Mouse (Mus musculus): ENCODE data around the gene Enox1. TPM values are rescaled to one million over a fixed set of nuclear protein-coding genes. Genes with fewer than 3 reads are reported as not detected.

The Enox1 gene
- total and polyA plus RNA-seq, 3 experiments: not detected

- dilution Hi-C loops (cut with MboI; ENCODE audit: extremely low pct_ligation_motif_present, extremely low pct_unique_long_range_greater_than_20kb, low sequenced_read_pairs) (no loop called here), in situ Hi-C loops (cut with MboI; ENCODE audit: low pct_ligation_motif_present, low pct_unique_long_range_greater_than_20kb, low sequenced_read_pairs) (loop anchor here (5.0 to 25.0 kb wide), 5 partner anchors 109 to 1146 kb away; no protein-coding TSS in a partner anchor)
- H3K36me3 ChIP-seq (replicated peaks in 1 of 2; ENCODE audit: control insufficient read depth in 1 of 2, insufficient read depth in 1 of 2, low read length in 1 of 2): no peaks in the 10 kb centered on the region
- H3K27me3 ChIP-seq (replicated peaks): no peaks in the 10 kb centered on the region
- H3K27ac ChIP-seq (ENCODE audit: insufficient read depth, low read depth): no peak overlapping the region
- DNase-seq (ENCODE audit: extremely low read depth): peak; percentile 89
- peak overlapping the region; percentile 59 for H3K9ac ChIP-seq (ENCODE audit: insufficient read depth, low read depth)
- peak overlapping the region; percentile 94 for H3K4me2 ChIP-seq (ENCODE audit: insufficient read depth, low read depth, poor library complexity, severe bottlenecking)
- TF ChIP-seq ZKSCAN1 (IDR thresholded peaks at IDR 0.05; ENCODE audit: borderline replicate concordance, low read depth, low read length) (no peak), IRF4 (IDR thresholded peaks at IDR 0.05; ENCODE audit: low read depth, low read length) (no peak), NRF1 (IDR thresholded peaks at IDR 0.05; ENCODE audit: low read depth, low read length) (no peak), USF1 (IDR thresholded peaks at IDR 0.05; ENCODE audit: low read depth, low read length) (no peak), MAZ (IDR thresholded peaks at IDR 0.05; ENCODE audit: low read depth, low read length) (no peak), NELFE (IDR thresholded peaks at IDR 0.05; ENCODE audit: low read depth, low read length) (no peak), BHLHE40 (IDR thresholded peaks at IDR 0.05; ENCODE audit: low read depth, low read length) (peak; percentile 53; the same call in 1 of the 2 replicates), UBTF (IDR thresholded peaks at IDR 0.05; ENCODE audit: low read depth, low read length) (no peak), CHD1 (IDR thresholded peaks at IDR 0.05; ENCODE audit: low read depth, low read length) (no peak), JUND (conservative IDR thresholded peaks at IDR 0.05; ENCODE audit: low read depth, low read length) (0 out of 2 replicates have a peak, but pooled peaks have one; percentile 12), MYC (IDR thresholded peaks at IDR 0.05; ENCODE audit: low read depth, low read length) (peak; percentile 65), SMC3 (IDR thresholded peaks at IDR 0.05; ENCODE audit: low read depth, low read length) (peak; percentile 66), KAT2A (IDR thresholded peaks at IDR 0.05; ENCODE audit: insufficient replicate concordance, low read length) (no peak), HCFC1 (IDR thresholded peaks at IDR 0.05; ENCODE audit: low read depth, low read length) (no peak), MXI1 (IDR thresholded peaks at IDR 0.05; ENCODE audit: low read depth, low read length) (no peak; the same call in 1 of the 2 replicates), SIN3A (IDR thresholded peaks at IDR 0.05; ENCODE audit: low read length) (no peak), MAX (IDR thresholded peaks at IDR 0.05; ENCODE audit: low read length) (peak; percentile 86), PAX5 (IDR thresholded peaks at IDR 0.05; ENCODE audit: low read length) (no peak), CTCF (conservative IDR thresholded peaks at IDR 0.05 in 1 of 2, IDR thresholded peaks at IDR 0.05 in 1 of 2; ENCODE audit: low read depth in 2 of 2, low read length in 2 of 2) (peak; percentile 54 to 87), MAFK (IDR thresholded peaks at IDR 0.05; ENCODE audit: insufficient replicate concordance, low read length) (no peak), ETS1 (conservative IDR thresholded peaks at IDR 0.05; ENCODE audit: low read depth, low read length) (no peak), CHD2 (IDR thresholded peaks at IDR 0.05; ENCODE audit: low read length) (no peak), TBP (conservative IDR thresholded peaks at IDR 0.05; ENCODE audit: low read depth, low read length) (no peak), GABPA (IDR thresholded peaks at IDR 0.05; ENCODE audit: insufficient replicate concordance, low read depth, low read length) (no peak), ZNF384 (IDR thresholded peaks at IDR 0.05; ENCODE audit: low read depth, low read length) (no peak), USF2 (conservative IDR thresholded peaks at IDR 0.05; ENCODE audit: low read depth, low read length) (no peak), ELF1 (IDR thresholded peaks at IDR 0.05; ENCODE audit: low read depth, low read length) (no peak), ZC3H11A (IDR thresholded peaks at IDR 0.05; ENCODE audit: low read depth, low read length) (no peak), RCOR1 (conservative IDR thresholded peaks at IDR 0.05; ENCODE audit: low read depth, low read length) (no peak), TCF12 (IDR thresholded peaks at IDR 0.05; ENCODE audit: low read depth, low read length) (no peak), RAD21 (IDR thresholded peaks at IDR 0.05; ENCODE audit: low read depth, low read length) (peak; percentile 85), E2F4 (IDR thresholded peaks at IDR 0.05; ENCODE audit: insufficient replicate concordance, low read depth, low read length) (no peak), ZMIZ1 (IDR thresholded peaks at IDR 0.05; ENCODE audit: low read depth, low read length) (no peak), POLR2A (IDR thresholded peaks at IDR 0.05; ENCODE audit: low read depth, low read length) (no peak), POLR2AphosphoS2 (IDR thresholded peaks at IDR 0.05; ENCODE audit: low read depth, low read length) (no peak), EP300 (IDR thresholded peaks at IDR 0.05; ENCODE audit: low read length) (no peak), JUN (IDR thresholded peaks at IDR 0.05; ENCODE audit: insufficient read depth, low read depth, low read length) (no peak), MEF2A (IDR thresholded peaks at IDR 0.05; ENCODE audit: borderline replicate concordance, low read depth, low read length) (peak; percentile 90)
- H3K4me3 ChIP-seq (replicated peaks in 1 of 3; ENCODE audit: low read depth in 2 of 3, low read length in 2 of 3, poor library complexity in 1 of 3): no peak overlapping the region
- no peaks in the 10 kb centered on the region for H3K9me3 ChIP-seq (replicated peaks; ENCODE audit: low read length)
- H3K79me2 ChIP-seq (replicated peaks; ENCODE audit: control insufficient read depth, extremely low read depth, insufficient read depth, poor library complexity, severe bottlenecking): no peaks in the 10 kb centered on the region
- H3K4me1 ChIP-seq (ENCODE audit: control insufficient read depth in 1 of 2, insufficient read depth in 2 of 2): peaks cover 0 to 3% of the 10 kb centered on the region in 2 experiments; a peak in 2 of 4 replicates
These were observed 15.0 kb upstream of the Enox1 start for GRCm38 (mm10) chr14:77141324-77142282.
